Mouse (Mus musculus) spleen, postnatal 10 days (tissue): Measurements from ENCODE around the gene Arpp21.

Source experiments
- DNase-seq, 2 experiments: peaks; one replicate each; pipeline ENCODE4 v3.0.0; 2021 to 2022; ENCODE audit warnings: low spot score in 2 of 2

Arpp21 gene

GRCm38 (mm10) chr9:112235696-112236397 is at the start of gene Arpp21:
TSS of gene Arpp21 (minus strand) at chr9:112235938.
- no peak for DNase-seq

GRCm38 (mm10) chr9:112272426-112272969 is 36.8 kb upstream of the Arpp21 start:
- DNase-seq, result no peak

GRCm38 (mm10) chr9:112264982-112265641 is 29.4 kb upstream of the Arpp21 start:
- DNase-seq, result no peak

- DNase-seq, result no peak
These were observed 26.5 kb upstream of the Arpp21 start for GRCm38 (mm10) chr9:112261986-112262901.

GRCm38 (mm10) chr9:112261556-112261955 is 25.8 kb upstream of the Arpp21 start:
- DNase-seq, result no peak

GRCm38 (mm10) chr9:112260696-112261095 is 25.0 kb upstream of the Arpp21 start:
- no peak for DNase-seq

GRCm38 (mm10) chr9:112258560-112258959 is 22.8 kb upstream of the Arpp21 start:
- DNase-seq, result no peak

- DNase-seq, result no peak
These were observed 20.2 kb upstream of the Arpp21 start for GRCm38 (mm10) chr9:112255971-112256370.

GRCm38 (mm10) chr9:112253730-112254129 is 18.0 kb upstream of the Arpp21 start:
- no peak for DNase-seq

GRCm38 (mm10) chr9:112251857-112252256 is 16.1 kb upstream of the Arpp21 start:
- no peak for DNase-seq

- no peak for DNase-seq
These were observed 15.6 kb upstream of the Arpp21 start for GRCm38 (mm10) chr9:112251339-112251738.

- no peak for DNase-seq
These were observed 14.0 kb upstream of the Arpp21 start for GRCm38 (mm10) chr9:112249753-112250152.

- no peak for DNase-seq
These were observed 11.4 kb upstream of the Arpp21 start for GRCm38 (mm10) chr9:112247183-112247582.

- DNase-seq, result no peak
These were observed 2.4 kb upstream of the Arpp21 start for GRCm38 (mm10) chr9:112238168-112238567.

- no peak for DNase-seq
These were observed 813 bp upstream of the Arpp21 start for GRCm38 (mm10) chr9:112236551-112236950.

- DNase-seq, result peak in 1 of 2 experiments; percentile 22
These were observed 570 bp downstream of the Arpp21 start for GRCm38 (mm10) chr9:112235041-112235695.

- peak in 1 of 2 experiments; percentile 23 for DNase-seq
These were observed 1.2 kb downstream of the Arpp21 start for GRCm38 (mm10) chr9:112234505-112235024.

- no peak for DNase-seq
These were observed 1.8 kb downstream of the Arpp21 start for GRCm38 (mm10) chr9:112233822-112234504.

GRCm38 (mm10) chr9:112233378-112233777 is 2.4 kb downstream of the Arpp21 start:
- DNase-seq, result no peak

- DNase-seq, result no peak
These were observed 3.7 kb downstream of the Arpp21 start for GRCm38 (mm10) chr9:112231935-112232575.
